Mouse (Mus musculus) heart, postnatal 0 days (tissue): ENCODE data around the gene Msh2. TPM values are rescaled to one million over a fixed set of nuclear protein-coding genes. Genes with fewer than 3 reads are reported as not detected.
A peak's percentile ranks its signal among the peaks of the same experiment; 100 is the strongest.
"Not testable (repeated sequence)": the region's sequence is repeated elsewhere in the genome, so short reads cannot be mapped to it uniquely, and the experiment has no call there.

Source experiments
- ATAC-seq: fragments of 200-750 bp; cut with Nextera tagmentation; 2 replicates; pipeline ENCODE4 v1.8.0; 2017; ENCODE audit warnings: low read depth, moderate number of reproducible peaks, moderate library complexity; ENCODE audit not compliant: insufficient read depth
- DNase-seq: peaks from one replicate; pipeline ENCODE4 v3.0.0-alpha.2; 2016; ENCODE audit warnings: low spot score
- H3K27ac ChIP-seq: fragments of 300-500 bp; sonication (generic); 2 replicates; pipeline ENCODE4 v1.5.1; 2014; ENCODE audit warnings: low read depth, mild to moderate bottlenecking
- H3K27me3 ChIP-seq: fragments of 300-500 bp; sonication (generic); 2 replicates; pipeline ENCODE4 v1.6.1; 2014; ENCODE audit warnings: low read length, mixed read lengths; ENCODE audit not compliant: control insufficient read depth, insufficient read depth
- H3K36me3 ChIP-seq: fragments of 300-500 bp; sonication (generic); replicated peaks from 2 replicates; pipeline ENCODE4 v1.6.1; 2014; ENCODE audit warnings: low read length, mixed read lengths; ENCODE audit not compliant: control insufficient read depth, insufficient read depth
- H3K4me1 ChIP-seq: fragments of 300-500 bp; sonication (generic); 2 replicates; pipeline ENCODE4 v1.6.1; 2014; ENCODE audit warnings: antibody characterized with exemption; ENCODE audit not compliant: control insufficient read depth, insufficient read depth
- H3K4me2 ChIP-seq: fragments of 300-500 bp; sonication (generic); 2 replicates; pipeline ENCODE4 v1.6.1; 2014; ENCODE audit warnings: low read depth, mild to moderate bottlenecking, low read length, moderate library complexity
- H3K4me3 ChIP-seq: fragments of 300-500 bp; sonication (generic); 2 replicates; pipeline ENCODE4 v1.5.1; 2014; ENCODE audit warnings: low read depth, low read length
- H3K9ac ChIP-seq: fragments of 300-500 bp; sonication (generic); replicated peaks from 2 replicates; pipeline ENCODE4 v1.6.1; 2014; ENCODE audit warnings: low read depth, low read length, mixed read lengths
- H3K9me3 ChIP-seq: fragments of 300-500 bp; sonication (generic); replicated peaks from 2 replicates; pipeline ENCODE4 v1.6.1; 2016; ENCODE audit warnings: low read length; ENCODE audit not compliant: control insufficient read depth
- CTCF ChIP-seq: IDR thresholded peaks from 2 replicates; pipeline ENCODE4 v1.5.1; 2016; ENCODE audit warnings: antibody characterized with exemption, control low read depth, low read depth
- EP300 ChIP-seq: IDR thresholded peaks from 2 replicates; pipeline ENCODE4 v1.6.1; 2016; ENCODE audit warnings: antibody characterized with exemption, low read depth
- WGBS: fragments of 180-500 bp; shearing (Covaris S2); extraction: QIAGEN DNeasy Blood & Tissue Kit; methylation state at CpG from one replicate; pipeline ENCODE4 v1.1.7; 2014; 5-methylcytosine and 5-hydroxymethylcytosine counted together
- polyA plus RNA-seq: library from polyadenylated mRNA; unstranded; fragments of >200 nt; fragmentation: Nextera tagmentation; extraction: Ambion mirVana; gene quantifications from 2 replicates; pipeline ENCODE4 v1.2.1, GENCODE M21; 2015
- total RNA-seq: library from RNA; depleted of rRNA; stranded (reverse); fragments of >200 nt; gene quantifications from 2 replicates; pipeline ENCODE4 v1.2.3, GENCODE M21; 2014; ENCODE audit warnings: low replicate concordance

The Msh2 gene
- total and polyA plus RNA-seq, 2 experiments from 2014 or later, result 18.7 to 21.8 TPM

GRCm38 (mm10) chr17:87664238-87664637 lies 7.9 kb upstream of the Msh2 start:
- Histone ChIP-seq H3K4me1 (no peaks in the 10 kb centered on the region), H3K9ac (no peak overlapping the region), H3K9me3 (no peaks in the 10 kb centered on the region), H3K27me3 (no peaks in the 10 kb centered on the region), H3K4me3 (no peak overlapping the region), H3K36me3 (no peaks in the 10 kb centered on the region), H3K27ac (no peak overlapping the region), H3K4me2 (no peak overlapping the region)
- TF ChIP-seq CTCF, result no peak
- TF ChIP-seq EP300, result no peak
- no peak for ATAC-seq
- DNase-seq, result no peak

GRCm38 (mm10) chr17:87665066-87665822 lies 6.9 kb upstream of the Msh2 start:
- no peak for ATAC-seq
- 75% methylated on average over 10 of the region's 10 CpGs for WGBS
- no peak overlapping the region for H3K4me3 ChIP-seq

GRCm38 (mm10) chr17:87672677-87673286 lies 652 bp downstream of the Msh2 start:
- ATAC-seq (peak; percentile 62), DNase-seq (no peak)
- no peaks in the 10 kb centered on the region for H3K36me3 ChIP-seq
- peak overlapping the region; percentile 84 for H3K4me3 ChIP-seq
- peak overlapping the region; percentile 92 for H3K4me2 ChIP-seq
- under 1% methylated on average over 42 of the region's 54 CpGs for WGBS
- H3K27ac ChIP-seq, result peak overlapping the region; percentile 80
- H3K9me3 ChIP-seq, result no peaks in the 10 kb centered on the region
- H3K4me1 ChIP-seq, result 0 out of 2 replicates have a peak, but pooled peaks cover 11% of the 10 kb centered on the region
- TF ChIP-seq CTCF (no peak), EP300 (no peak)
- peak overlapping the region; percentile 71 for H3K9ac ChIP-seq
- H3K27me3 ChIP-seq, result no peaks in the 10 kb centered on the region

More at GRCm38 (mm10) chr17:87665066-87665822, 6.9 kb upstream of the Msh2 start:
- no peak overlapping the region for H3K27ac ChIP-seq
- DNase-seq, result no peak
- no peaks in the 10 kb centered on the region for H3K9me3 ChIP-seq
- no peak overlapping the region for H3K4me2 ChIP-seq
- H3K27me3 ChIP-seq, result no peaks in the 10 kb centered on the region
- TF ChIP-seq CTCF (peak; percentile 91), EP300 (no peak)
- no peaks in the 10 kb centered on the region for H3K36me3 ChIP-seq
- no peak overlapping the region for H3K9ac ChIP-seq
- H3K4me1 ChIP-seq, result no peaks in the 10 kb centered on the region

- not testable (repeated sequence) for H3K9me3 ChIP-seq, H3K4me1 ChIP-seq, H3K36me3 ChIP-seq, DNase-seq, H3K27me3 ChIP-seq, H3K9ac ChIP-seq, ATAC-seq, H3K4me2 ChIP-seq, H3K4me3 ChIP-seq, H3K27ac ChIP-seq
- whole genome bisulfite sequencing, result 100% methylated on average over 1 of the region's 1 CpGs
These were observed 4.9 kb downstream of the Msh2 start for GRCm38 (mm10) chr17:87676916-87677474.

GRCm38 (mm10) chr17:87677656-87678055 lies 5.5 kb downstream of the Msh2 start:
- Histone ChIP-seq H3K4me2 (no peak overlapping the region), H3K4me1 (0 out of 2 replicates have a peak, but pooled peaks cover 7% of the 10 kb centered on the region), H3K4me3 (no peak overlapping the region), H3K36me3 (peaks cover 13% of the 10 kb centered on the region), H3K9ac (no peak overlapping the region), H3K27me3 (no peaks in the 10 kb centered on the region), H3K9me3 (no peaks in the 10 kb centered on the region), H3K27ac (no peak overlapping the region)
- no peak for TF ChIP-seq CTCF
- TF ChIP-seq EP300, result no peak
- DNase-seq, result no peak
- 92% methylated on average over 8 of the region's 8 CpGs for WGBS
- ATAC-seq, result no peak
